Comparison of ENCODE assay signal across 26 mouse cellular contexts in genomic region chr8:9072724-9073123, GRCm38 (mm10).
"Had no signal": no experiment of that assay in that cellular context is flagged by ENCODE, and none has a peak within 500 bp of the region (broad histone marks: within the 10 kb centered on the region; RNA-seq: fewer than 3 reads in every experiment).

No protein-coding gene starts in this region.

- ATAC-seq: hindbrain, embryonic 16.5 days; inflammation-experienced regulatory T-cells, adult 6 months; liver, embryonic 12.5 days had no signal

- H3K27ac ChIP-seq: hindbrain, embryonic 10.5 days; hindbrain, embryonic 12.5 days; hindbrain, embryonic 14.5 days; kidney, embryonic 15.5 days; kidney, postnatal 0 days; limb, embryonic 13.5 days; limb, embryonic 15.5 days; liver, embryonic 12.5 days; liver, embryonic 14.5 days had no signal

- H3K4me3 ChIP-seq: heart, embryonic 10.5 days; heart, embryonic 12.5 days; hindbrain, embryonic 10.5 days; hindbrain, embryonic 12.5 days; kidney, embryonic 15.5 days; limb, embryonic 13.5 days; limb, embryonic 15.5 days; liver, embryonic 12.5 days had no signal

- H3K9me3 ChIP-seq: heart, embryonic 10.5 days; heart, embryonic 12.5 days; hindbrain, embryonic 10.5 days; hindbrain, embryonic 12.5 days; kidney, embryonic 15.5 days; limb, embryonic 13.5 days; limb, embryonic 15.5 days; liver, embryonic 12.5 days had no signal

- H3K9ac ChIP-seq: heart, embryonic 12.5 days; hindbrain, embryonic 12.5 days; hindbrain, embryonic 14.5 days; kidney, embryonic 15.5 days; limb, embryonic 13.5 days; limb, embryonic 15.5 days; liver, embryonic 12.5 days; liver, embryonic 14.5 days had no signal

- H3K36me3 ChIP-seq: heart, embryonic 10.5 days; heart, embryonic 12.5 days; hindbrain, embryonic 10.5 days; hindbrain, embryonic 12.5 days; kidney, embryonic 15.5 days; limb, embryonic 13.5 days; limb, embryonic 15.5 days; liver, embryonic 12.5 days had no signal

- DNase-seq: gastrocnemius, postnatal 10 days; gastrocnemius, postnatal 25 days; heart, adult 18-20 months; heart, postnatal 10 days; heart, postnatal 4 days; kidney, adult 2 months; kidney, adult 9 months; kidney, postnatal 14 days; kidney, postnatal 36 days; layer of hippocampus, adult 9-11 months; layer of hippocampus, postnatal 36 days; left cerebral cortex, postnatal 4 days; lung, adult 18-20 months had no signal

- H3K27me3 ChIP-seq: heart, embryonic 12.5 days; hindbrain, embryonic 12.5 days; kidney, embryonic 15.5 days; limb, embryonic 13.5 days; limb, embryonic 15.5 days; liver, embryonic 12.5 days had no signal

- H3K4me2 ChIP-seq: heart, embryonic 12.5 days; hindbrain, embryonic 12.5 days; hindbrain, embryonic 14.5 days; kidney, embryonic 15.5 days; limb, embryonic 13.5 days; limb, embryonic 15.5 days; liver, embryonic 12.5 days had no signal

- H3K4me1 ChIP-seq: hindbrain, embryonic 10.5 days; hindbrain, embryonic 12.5 days; kidney, embryonic 15.5 days; limb, embryonic 13.5 days; limb, embryonic 15.5 days; liver, embryonic 12.5 days had no signal
